Mouse (Mus musculus) C3H10T1/2 (cell line): ENCODE measurements around the gene Map3k11. TPM values are rescaled to one million over a fixed set of nuclear protein-coding genes. Genes with fewer than 3 reads are reported as not detected.

ENCODE experiments used
- polyA plus RNA-seq, 2 experiments: library from polyadenylated mRNA; unstranded; fragments of >200 nt; fragmentation: generic; extraction: Trizol; gene quantifications; one replicate each; pipeline ENCODE4 v1.2.1; 2012; ENCODE audit warnings: missing spikeins in 2 of 2

Gene Map3k11
- polyA plus RNA-seq: 10 to 100 TPM; 11.6 to 19.5 TPM

GRCm38 (mm10) chr19:5688200-5689087, at the start of gene Map3k11, which contains the start of gene Pcnx3:
Gene Map3k11, plus strand, starts transcription at chr19:5688742.
Gene Pcnx3, minus strand, starts transcription at chr19:5688908.

GRCm38 (mm10) chr19:5662981-5663913, 25.3 kb upstream of the Map3k11 start, which contains the start of gene Sipa1:
Gene Sipa1, minus strand, starts transcription at chr19:5663707.

GRCm38 (mm10) chr19:5704163-5704800, 15.7 kb downstream of the Map3k11 start, which contains the start of gene Kcnk7:
Gene Kcnk7, plus strand, starts transcription at chr19:5704367.

GRCm38 (mm10) chr19:5725767-5726515, 37.4 kb downstream of the Map3k11 start, which contains the start of gene Ehbp1l1:
Gene Ehbp1l1, minus strand, starts transcription at chr19:5726317.

GRCm38 (mm10) chr19:5729444-5729815, 40.9 kb downstream of the Map3k11 start, which contains the start of gene Fam89b:
Gene Fam89b, minus strand, starts transcription at chr19:5729653.

GRCm38 (mm10) chr19:5740320-5741317, 52.1 kb downstream of the Map3k11 start, which contains the start of gene Ltbp3:
Gene Ltbp3, plus strand, starts transcription at chr19:5740904.

Other genes starting within 250 kb of the Map3k11 start
- gene Fosl1, start 241.2 kb upstream of the Map3k11 start, polyA plus RNA-seq: 10 to 100 TPM; 12.6 to 75.6 TPM
- 10 to 100 TPM; 19.1 to 30.2 TPM for gene Ccdc85b, start 230.8 kb upstream of the Map3k11 start, polyA plus RNA-seq
- 10 to 100 TPM; 64.4 to 74.0 TPM for gene Fibp, start 228.1 kb upstream of the Map3k11 start, polyA plus RNA-seq
- gene Ctsw, start 220.2 kb upstream of the Map3k11 start, polyA plus RNA-seq: 1 to 10 TPM in 1 of 2 experiments, under 1 TPM in 1; 0.12 to 1.7 TPM
- gene Efemp2, start 214.8 kb upstream of the Map3k11 start, polyA plus RNA-seq: 100 to 1,000 TPM; 126 to 239 TPM
- 10 to 100 TPM; 60.9 to 64.0 TPM for gene Mus81, start 200.3 kb upstream of the Map3k11 start, polyA plus RNA-seq
- gene Cfl1, start 198.3 kb upstream of the Map3k11 start, polyA plus RNA-seq: 1,000 to 10,000 TPM; 1,421 to 2,469 TPM
- under 1 TPM; 0.05 to 0.50 TPM for gene 1700020D05Rik, start 185.0 kb upstream of the Map3k11 start, polyA plus RNA-seq
- 1 to 10 TPM; 1.8 to 8.4 TPM for gene Snx32, start 178.2 kb upstream of the Map3k11 start, polyA plus RNA-seq
- gene Ovol1, start 128.1 kb upstream of the Map3k11 start, polyA plus RNA-seq: under 1 TPM in 1 of 2 experiments, not detected in 1; 0.02 TPM
- gene Ap5b1, start 120.7 kb upstream of the Map3k11 start, polyA plus RNA-seq: 1 to 10 TPM; 6.6 to 7.6 TPM
- gene Rnaseh2c, start 86.9 kb upstream of the Map3k11 start, polyA plus RNA-seq: 100 to 1,000 TPM; 102 to 285 TPM
- 10 to 100 TPM; 20.8 to 66.9 TPM for gene Kat5, start 78.5 kb upstream of the Map3k11 start, polyA plus RNA-seq
- 10 to 100 TPM; 47.2 to 73.0 TPM for gene Rela, start 51.3 kb upstream of the Map3k11 start, polyA plus RNA-seq
- 10 to 100 TPM; 21.0 to 36.8 TPM for gene Sipa1, start 25.0 kb upstream of the Map3k11 start, polyA plus RNA-seq
- 10 to 100 TPM; 16.2 to 56.0 TPM for gene Pcnx3, start 166 bp downstream of the Map3k11 start, polyA plus RNA-seq
- gene Kcnk7, start 15.6 kb downstream of the Map3k11 start, polyA plus RNA-seq: under 1 TPM; 0.02 to 0.18 TPM
- 10 to 100 TPM; 24.1 to 35.5 TPM for gene Ehbp1l1, start 37.6 kb downstream of the Map3k11 start, polyA plus RNA-seq
- gene Fam89b, start 40.9 kb downstream of the Map3k11 start, polyA plus RNA-seq: 100 to 1,000 TPM; 158 to 183 TPM
- 100 to 1,000 TPM; 107 to 343 TPM for gene Ltbp3, start 52.2 kb downstream of the Map3k11 start, polyA plus RNA-seq
- 10 to 100 TPM; 46.7 to 81.2 TPM for gene Scyl1, start 82.7 kb downstream of the Map3k11 start, polyA plus RNA-seq
- gene Frmd8, start 186.5 kb downstream of the Map3k11 start, polyA plus RNA-seq: 10 to 100 TPM; 22.0 to 31.9 TPM
- 10 to 100 TPM in 1 of 2 experiments, 1 to 10 TPM in 1; 4.8 to 25.6 TPM for gene Slc25a45, start 189.1 kb downstream of the Map3k11 start, polyA plus RNA-seq
- gene Tigd3, start 205.4 kb downstream of the Map3k11 start, polyA plus RNA-seq: 1 to 10 TPM in 1 of 2 experiments, under 1 TPM in 1; 0.46 to 1.5 TPM
- gene Dpf2, start 224.3 kb downstream of the Map3k11 start, polyA plus RNA-seq: 10 to 100 TPM; 36.2 to 93.5 TPM
- gene Cdc42ep2, start 236.1 kb downstream of the Map3k11 start, polyA plus RNA-seq: 10 to 100 TPM; 28.5 to 39.7 TPM